ENCODE assay signal across 22 mouse cellular contexts in the genomic region with DNA sequence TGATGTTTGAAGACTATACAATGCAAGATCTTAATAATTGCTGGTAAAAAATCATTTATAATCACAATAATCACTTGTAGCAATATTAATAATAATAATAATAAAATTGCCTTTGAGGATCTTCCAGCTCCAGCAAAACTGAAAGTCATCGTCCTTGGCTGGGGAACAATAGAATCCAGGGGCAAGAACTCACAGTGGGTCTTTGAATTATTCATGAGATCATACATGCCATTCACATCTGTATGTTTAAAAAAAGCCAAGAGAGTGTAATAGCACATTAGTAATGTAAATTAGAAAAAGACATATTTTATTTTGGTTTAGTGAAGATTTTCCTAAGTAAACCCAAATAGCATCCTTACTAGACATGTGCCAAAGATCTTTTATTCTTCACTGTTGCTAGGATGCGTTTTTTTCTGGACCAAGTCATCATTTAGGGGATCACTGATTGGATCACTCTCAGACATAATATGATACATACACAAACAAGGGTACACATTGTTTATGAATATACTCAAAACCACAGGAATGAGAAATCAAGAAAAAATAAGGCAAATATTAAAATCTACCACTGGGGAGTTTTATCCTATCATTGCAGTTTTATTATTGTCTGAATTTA.
DNase-seq lines count a peak whose midpoint lies in the region; ATAC-seq and TF ChIP-seq lines count a peak whose summit lies in the region.
"Had no signal": no experiment of that assay in that cellular context is flagged by ENCODE, and none has a peak within 500 bp of the region (broad histone marks: within the 10 kb centered on the region; RNA-seq: fewer than 3 reads in every experiment).

No protein-coding gene starts in this region.

- H3K9me3 ChIP-seq in forebrain, embryonic 14.5 days (replicated peaks; ENCODE audit: control insufficient read depth, low read length): no peaks in the 10 kb centered on the region
- no peaks in the 10 kb centered on the region for H3K9me3 ChIP-seq in forebrain, postnatal 0 days (ENCODE audit: low read length)
- H3K9me3 ChIP-seq in midbrain, embryonic 12.5 days: no peaks in the 10 kb centered on the region
- no peaks in the 10 kb centered on the region for H3K9me3 ChIP-seq in midbrain, embryonic 16.5 days (replicated peaks; ENCODE audit: control insufficient read depth, low read length, poor library complexity, severe bottlenecking)
- no peaks in the 10 kb centered on the region for H3K9me3 ChIP-seq in embryonic facial prominence, embryonic 15.5 days (replicated peaks)
- no peaks in the 10 kb centered on the region for H3K9me3 ChIP-seq in liver, embryonic 11.5 days (ENCODE audit: control insufficient read depth, low read length)
- H3K9me3 ChIP-seq: hindbrain, embryonic 15.5 days; kidney, embryonic 15.5 days; limb, embryonic 12.5 days; lung, embryonic 15.5 days had no signal

- no peak overlapping the region for H3K4me2 ChIP-seq in forebrain, embryonic 14.5 days (ENCODE audit: low read length)
- H3K4me2 ChIP-seq in forebrain, postnatal 0 days (ENCODE audit: low read depth): no peak overlapping the region
- H3K4me2 ChIP-seq in midbrain, embryonic 12.5 days (replicated peaks): no peak overlapping the region
- no peak overlapping the region for H3K4me2 ChIP-seq in midbrain, embryonic 16.5 days (ENCODE audit: low read length)
- H3K4me2 ChIP-seq in embryonic facial prominence, embryonic 15.5 days (replicated peaks): no peak overlapping the region
- no peak overlapping the region for H3K4me2 ChIP-seq in liver, embryonic 11.5 days
- H3K4me2 ChIP-seq: hindbrain, embryonic 15.5 days; kidney, embryonic 15.5 days; limb, embryonic 12.5 days; lung, embryonic 15.5 days had no signal

- H3K27ac ChIP-seq in forebrain, embryonic 14.5 days (ENCODE audit: low read depth, low read length): no peak overlapping the region
- H3K27ac ChIP-seq in forebrain, postnatal 0 days (ENCODE audit: low read depth, low read length): no peak overlapping the region
- H3K27ac ChIP-seq in midbrain, embryonic 12.5 days (replicated peaks): no peak overlapping the region
- H3K27ac ChIP-seq in midbrain, embryonic 16.5 days (ENCODE audit: low read length): no peak overlapping the region
- H3K27ac ChIP-seq in embryonic facial prominence, embryonic 15.5 days (replicated peaks): peak overlapping the region; percentile 13; the same call in 1 of the 2 replicates
- no peak overlapping the region for H3K27ac ChIP-seq in liver, embryonic 11.5 days (ENCODE audit: low read depth, low read length)
- H3K27ac ChIP-seq: hindbrain, embryonic 15.5 days; kidney, embryonic 15.5 days; limb, embryonic 12.5 days; lung, embryonic 15.5 days had no signal

- no peaks in the 10 kb centered on the region for H3K27me3 ChIP-seq in forebrain, embryonic 14.5 days (replicated peaks; ENCODE audit: control insufficient read depth, insufficient read depth, low read length)
- no peaks in the 10 kb centered on the region for H3K27me3 ChIP-seq in forebrain, postnatal 0 days (ENCODE audit: insufficient read depth, low read length)
- no peaks in the 10 kb centered on the region for H3K27me3 ChIP-seq in midbrain, embryonic 12.5 days
- no peaks in the 10 kb centered on the region for H3K27me3 ChIP-seq in midbrain, embryonic 16.5 days (ENCODE audit: control insufficient read depth, insufficient read depth, low read depth, low read length)
- H3K27me3 ChIP-seq in embryonic facial prominence, embryonic 15.5 days: no peaks in the 10 kb centered on the region
- no peaks in the 10 kb centered on the region for H3K27me3 ChIP-seq in liver, embryonic 11.5 days (replicated peaks; ENCODE audit: control insufficient read depth, insufficient read depth, low read length)
- H3K27me3 ChIP-seq: hindbrain, embryonic 15.5 days; kidney, embryonic 15.5 days; limb, embryonic 12.5 days; lung, embryonic 15.5 days had no signal

- H3K36me3 ChIP-seq in forebrain, embryonic 14.5 days (ENCODE audit: control insufficient read depth, insufficient read depth, low read length): no peaks in the 10 kb centered on the region
- H3K36me3 ChIP-seq in forebrain, postnatal 0 days (ENCODE audit: insufficient read depth): no peaks in the 10 kb centered on the region
- H3K36me3 ChIP-seq in midbrain, embryonic 12.5 days: no peaks in the 10 kb centered on the region
- no peaks in the 10 kb centered on the region for H3K36me3 ChIP-seq in midbrain, embryonic 16.5 days (ENCODE audit: control insufficient read depth, insufficient read depth, low read length)
- H3K36me3 ChIP-seq in embryonic facial prominence, embryonic 15.5 days: no peaks in the 10 kb centered on the region
- no peaks in the 10 kb centered on the region for H3K36me3 ChIP-seq in liver, embryonic 11.5 days (ENCODE audit: control insufficient read depth, insufficient read depth, low read length)
- H3K36me3 ChIP-seq: hindbrain, embryonic 15.5 days; kidney, embryonic 15.5 days; limb, embryonic 12.5 days; lung, embryonic 15.5 days had no signal

- no peak overlapping the region for H3K4me3 ChIP-seq in forebrain, embryonic 14.5 days (ENCODE audit: low read depth, low read length)
- no peak overlapping the region for H3K4me3 ChIP-seq in forebrain, postnatal 0 days (ENCODE audit: low read depth, low read length)
- H3K4me3 ChIP-seq in midbrain, embryonic 12.5 days: no peak overlapping the region
- no peak overlapping the region for H3K4me3 ChIP-seq in midbrain, embryonic 16.5 days (ENCODE audit: low read depth, low read length)
- H3K4me3 ChIP-seq in embryonic facial prominence, embryonic 15.5 days (replicated peaks): no peak overlapping the region
- no peak overlapping the region for H3K4me3 ChIP-seq in liver, embryonic 11.5 days (ENCODE audit: low read depth, low read length)
- H3K4me3 ChIP-seq: erythroblast, embryonic 14.5 days; hindbrain, embryonic 15.5 days; kidney, embryonic 15.5 days; limb, embryonic 12.5 days; lung, embryonic 15.5 days had no signal

- peak; percentile 73 for ATAC-seq in forebrain, embryonic 14.5 days
- no peak for ATAC-seq in forebrain, postnatal 0 days
- ATAC-seq in midbrain, embryonic 12.5 days (ENCODE audit: low FRiP score, low read depth): peak; percentile 58
- ATAC-seq in midbrain, embryonic 16.5 days: no peak; the same call in 1 of the 2 replicates
- no peak for ATAC-seq in embryonic facial prominence, embryonic 15.5 days (ENCODE audit: insufficient number of reproducible peaks, low FRiP score, low TSS enrichment, low read depth)
- ATAC-seq in liver, embryonic 11.5 days (replicated peaks; ENCODE audit: low FRiP score): no peak

- H3K9ac ChIP-seq in forebrain, embryonic 14.5 days (ENCODE audit: low read length): no peak overlapping the region
- H3K9ac ChIP-seq in forebrain, postnatal 0 days: no peak overlapping the region
- H3K9ac ChIP-seq in midbrain, embryonic 12.5 days (replicated peaks): no peak overlapping the region
- no peak overlapping the region for H3K9ac ChIP-seq in midbrain, embryonic 16.5 days (ENCODE audit: low read depth, low read length)
- no peak overlapping the region for H3K9ac ChIP-seq in embryonic facial prominence, embryonic 15.5 days
- H3K9ac ChIP-seq in liver, embryonic 11.5 days (ENCODE audit: low read depth, low read length): no peak overlapping the region
- H3K9ac ChIP-seq: hindbrain, embryonic 15.5 days; kidney, embryonic 15.5 days; limb, embryonic 12.5 days; lung, embryonic 15.5 days had no signal

- WGBS in forebrain, embryonic 14.5 days: 34% methylated on average over 2 of the region's 2 CpGs
- WGBS in forebrain, postnatal 0 days: 24% methylated on average over 2 of the region's 2 CpGs
- WGBS in midbrain, embryonic 12.5 days: 46% methylated on average over 2 of the region's 2 CpGs
- WGBS in midbrain, embryonic 16.5 days: 29% methylated on average over 2 of the region's 2 CpGs
- WGBS in embryonic facial prominence, embryonic 15.5 days: 46% methylated on average over 2 of the region's 2 CpGs
- WGBS in liver, embryonic 11.5 days: 75% methylated on average over 2 of the region's 2 CpGs

- no peak for TF ChIP-seq CTCF in forebrain, postnatal 0 days (IDR thresholded peaks at IDR 0.05; ENCODE audit: low read depth)

- DNase-seq in forebrain, embryonic 14.5 days (ENCODE audit: low spot score): peak; percentile 42
- DNase-seq in forebrain, postnatal 0 days: no peak
- no peak for DNase-seq in right cerebral cortex, postnatal 14 days
- no peak for DNase-seq in liver, embryonic 11.5 days (ENCODE audit: low spot score)
- DNase-seq: adrenal gland, postnatal 25 days; B cell, adult 2 months; cerebellum, adult 18-20 months; cerebellum, postnatal 14 days; gastrocnemius, postnatal 14 days; heart, postnatal 14 days; kidney, adult 18-20 months; kidney, postnatal 25 days; lung, postnatal 36 days; thymus, postnatal 4 days had no signal

- peaks cover 10% of the 10 kb centered on the region; the same call in 1 of the 2 replicates for H3K4me1 ChIP-seq in forebrain, embryonic 14.5 days (ENCODE audit: control insufficient read depth, insufficient read depth, low read length)
- H3K4me1 ChIP-seq in forebrain, postnatal 0 days (ENCODE audit: insufficient read depth): 0 out of 2 replicates have a peak, but pooled peaks cover 3% of the 10 kb centered on the region
- H3K4me1 ChIP-seq in midbrain, embryonic 12.5 days: no peaks in the 10 kb centered on the region
- peaks cover 6% of the 10 kb centered on the region for H3K4me1 ChIP-seq in midbrain, embryonic 16.5 days (ENCODE audit: control insufficient read depth, insufficient read depth, low read length)
- peaks cover 14% of the 10 kb centered on the region for H3K4me1 ChIP-seq in embryonic facial prominence, embryonic 15.5 days
- H3K4me1 ChIP-seq in liver, embryonic 11.5 days (replicated peaks; ENCODE audit: control insufficient read depth, insufficient read depth, low read length): no peaks in the 10 kb centered on the region
- H3K4me1 ChIP-seq: hindbrain, embryonic 15.5 days had no signal

Comparison
In these comparisons a context has a peak if more than half of its experiments do, and no peak if none do; other contexts are left out.
1. ATAC-seq: peak in forebrain, embryonic 14.5 days (single experiment) and midbrain, embryonic 12.5 days (single experiment); none in forebrain, postnatal 0 days (single experiment), midbrain, embryonic 16.5 days (single experiment), embryonic facial prominence, embryonic 15.5 days (single experiment) and liver, embryonic 11.5 days (single experiment).